Mouse (Mus musculus) brain, embryonic 14.5 days (tissue): Measurements from ENCODE around the gene Sh3kbp1.

Experiments
- CTCF ChIP-seq: fragments of 200-500 bp; IDR thresholded peaks from 2 replicates; pipeline ENCODE4 v1.5.1; 2012; ENCODE audit warnings: inconsistent platforms, mild to moderate bottlenecking, moderate library complexity, borderline replicate concordance; ENCODE audit not compliant: insufficient read depth, insufficient read length; ENCODE audit errors: extremely low read depth
- POLR2A ChIP-seq: fragments of 200-500 bp; IDR thresholded peaks from 2 replicates; pipeline ENCODE4 v1.6.1; 2012; ENCODE audit warnings: mild to moderate bottlenecking, inconsistent platforms, borderline replicate concordance; ENCODE audit not compliant: poor library complexity, insufficient read depth, insufficient read length, severe bottlenecking; ENCODE audit errors: extremely low read depth

- no peak for TF ChIP-seq CTCF
- TF ChIP-seq POLR2A = no peak
These were observed 182.4 kb downstream of the Sh3kbp1 start for GRCm38 (mm10) chrX:159809510-159809909.
